Mouse (Mus musculus) heart, postnatal 0 days (tissue): ENCODE measurements around the gene Dnaaf1.

Experiments
- CTCF ChIP-seq: IDR thresholded peaks from 2 replicates; pipeline ENCODE4 v1.5.1; 2016; ENCODE audit warnings: antibody characterized with exemption, control low read depth, low read depth
- EP300 ChIP-seq: IDR thresholded peaks from 2 replicates; pipeline ENCODE4 v1.6.1; 2016; ENCODE audit warnings: antibody characterized with exemption, low read depth

GRCm38 (mm10) chr8:119623061-119623460, 48.0 kb downstream of the Dnaaf1 start:
- TF ChIP-seq CTCF = no peak
- no peak for TF ChIP-seq EP300
